Mouse (Mus musculus): ENCODE results near the gene Limd1. TPM values are rescaled to one million over a fixed set of nuclear protein-coding genes. Genes with fewer than 3 reads are reported as not detected.

Limd1 gene
- total RNA-seq, 2 experiments from 2014 or later = 9.6 to 13.5 TPM

- no peak for DNase-seq (ENCODE audit: low spot score in 2 of 2)
Observed at GRCm38 (mm10) chr9:123480253-123480921, 1.9 kb downstream of the Limd1 start.

GRCm38 (mm10) chr9:123481136-123481535 is 2.6 kb downstream of the Limd1 start:
- DNase-seq (ENCODE audit: low spot score in 2 of 2) = no peak

GRCm38 (mm10) chr9:123483598-123483997 is 5.1 kb downstream of the Limd1 start:
- no peak for DNase-seq (ENCODE audit: low spot score in 2 of 2)

GRCm38 (mm10) chr9:123484830-123485229 is 6.3 kb downstream of the Limd1 start:
- no peak for DNase-seq (ENCODE audit: low spot score in 2 of 2)

- no peak for DNase-seq (ENCODE audit: low spot score in 2 of 2)
Observed at GRCm38 (mm10) chr9:123485561-123485960, 7.1 kb downstream of the Limd1 start.

GRCm38 (mm10) chr9:123486635-123487034 is 8.1 kb downstream of the Limd1 start:
- no peak for DNase-seq (ENCODE audit: low spot score in 2 of 2)

GRCm38 (mm10) chr9:123489073-123489472 is 10.6 kb downstream of the Limd1 start:
- DNase-seq (ENCODE audit: low spot score in 2 of 2) = no peak

GRCm38 (mm10) chr9:123489727-123490343 is 11.3 kb downstream of the Limd1 start:
- DNase-seq (ENCODE audit: low spot score in 2 of 2) = no peak

- no peak for DNase-seq (ENCODE audit: low spot score in 2 of 2)
Observed at GRCm38 (mm10) chr9:123490930-123491329, 12.4 kb downstream of the Limd1 start.

- peak; percentile 66 to 76 for DNase-seq (ENCODE audit: low spot score in 2 of 2)
Observed at GRCm38 (mm10) chr9:123491917-123492585, 13.5 kb downstream of the Limd1 start.

GRCm38 (mm10) chr9:123496665-123497064 is 18.2 kb downstream of the Limd1 start:
- no peak for DNase-seq (ENCODE audit: low spot score in 2 of 2)

GRCm38 (mm10) chr9:123497906-123498305 is 19.4 kb downstream of the Limd1 start:
- DNase-seq (ENCODE audit: low spot score in 2 of 2) = no peak

GRCm38 (mm10) chr9:123500480-123500879 is 22.0 kb downstream of the Limd1 start:
- DNase-seq (ENCODE audit: low spot score in 2 of 2) = no peak

GRCm38 (mm10) chr9:123503171-123503834 is 24.8 kb downstream of the Limd1 start:
- DNase-seq (ENCODE audit: low spot score in 2 of 2) = peak in 1 of 2 experiments; percentile 50

GRCm38 (mm10) chr9:123504325-123504724 is 25.8 kb downstream of the Limd1 start:
- DNase-seq (ENCODE audit: low spot score in 2 of 2) = peak in 1 of 2 experiments; percentile 54

- DNase-seq (ENCODE audit: low spot score in 2 of 2) = no peak
Observed at GRCm38 (mm10) chr9:123505598-123505997, 27.1 kb downstream of the Limd1 start.

- no peak for DNase-seq (ENCODE audit: low spot score in 2 of 2)
Observed at GRCm38 (mm10) chr9:123506270-123507146, 28.0 kb downstream of the Limd1 start.

- DNase-seq (ENCODE audit: low spot score in 2 of 2) = no peak
Observed at GRCm38 (mm10) chr9:123507380-123507779, 28.9 kb downstream of the Limd1 start.

GRCm38 (mm10) chr9:123508986-123509385 is 30.5 kb downstream of the Limd1 start:
- no peak for DNase-seq (ENCODE audit: low spot score in 2 of 2)

- DNase-seq (ENCODE audit: low spot score in 2 of 2) = no peak
Observed at GRCm38 (mm10) chr9:123509638-123510604, 31.4 kb downstream of the Limd1 start.

Measured in layer of hippocampus, postnatal 10 days (tissue).